Mouse (Mus musculus) megakaryocyte, embryonic 14.5 days (primary cell): ENCODE measurements around the gene Ski.

ENCODE experiments used
- FLI1 ChIP-seq: IDR thresholded peaks from 2 replicates; pipeline ENCODE4 v1.6.1; 2012; ENCODE audit warnings: low read length, inconsistent platforms, mixed read lengths
- GATA1 ChIP-seq: IDR thresholded peaks from 3 replicates; pipeline ENCODE4 v1.6.1; 2012; ENCODE audit warnings: mixed read lengths, low read length, inconsistent platforms, borderline replicate concordance

GRCm38 (mm10) chr4:155120583-155120982 is 101.8 kb downstream of the Ski start:
- TF ChIP-seq GATA1 = no peak
- TF ChIP-seq FLI1 = no peak
